Mouse (Mus musculus): Measurements from ENCODE around the gene Ryr3. TPM values are rescaled to one million over a fixed set of nuclear protein-coding genes. Genes with fewer than 3 reads are reported as not detected.

Gene Ryr3
- total RNA-seq, 1 experiment, result 5.4 TPM

GRCm38 (mm10) chr2:113049831-113050230 is 167.1 kb downstream of the Ryr3 start:
- no peak overlapping the region for H3K9ac ChIP-seq (ENCODE audit: insufficient read depth, low read depth, low read length, poor library complexity, severe bottlenecking)
- H3K4me1 ChIP-seq (ENCODE audit: control insufficient read depth in 2 of 2, insufficient read depth in 2 of 2, low read length in 2 of 2, poor library complexity in 1 of 2), result no peaks in the 10 kb centered on the region
- H3K9me3 ChIP-seq (ENCODE audit: control insufficient read depth, insufficient read depth, low read depth, low read length), result no peaks in the 10 kb centered on the region
- H3K36me3 ChIP-seq (ENCODE audit: control insufficient read depth, insufficient read depth, low read length, poor library complexity, severe bottlenecking), result no peaks in the 10 kb centered on the region
- no peak overlapping the region for H3K27ac ChIP-seq (ENCODE audit: insufficient read depth, low read depth, low read length, poor library complexity, severe bottlenecking)
- in situ Hi-C loops (cut with MboI; ENCODE audit: low sequenced_read_pairs in 2 of 2, unreplicated experiment in 2 of 2), result no loop called here
- no peak for DNase-seq (ENCODE audit: low read depth, low spot score)
- TF ChIP-seq ZNF384 (IDR thresholded peaks at IDR 0.05; ENCODE audit: low read depth, low read length) (no peak), CHD2 (IDR thresholded peaks at IDR 0.05; ENCODE audit: low read depth, low read length) (no peak), MAFK (IDR thresholded peaks at IDR 0.05; ENCODE audit: insufficient read depth, low read depth, low read length) (no peak), HCFC1 (IDR thresholded peaks at IDR 0.05; ENCODE audit: borderline replicate concordance, insufficient read depth, low read length) (no peak), ZC3H11A (IDR thresholded peaks at IDR 0.05; ENCODE audit: borderline replicate concordance, low read depth, low read length) (no peak)
- H3K4me3 ChIP-seq (ENCODE audit: insufficient read depth in 1 of 2, low read depth in 1 of 2, low read length in 2 of 2, poor library complexity in 1 of 2, severe bottlenecking in 1 of 2), result no peak overlapping the region

- Histone ChIP-seq H3K4me3 (ENCODE audit: insufficient read depth in 1 of 2, low read depth in 1 of 2, low read length in 2 of 2, poor library complexity in 1 of 2, severe bottlenecking in 1 of 2) (no peak overlapping the region), H3K36me3 (ENCODE audit: control insufficient read depth, insufficient read depth, low read length, poor library complexity, severe bottlenecking) (no peaks in the 10 kb centered on the region), H3K9ac (ENCODE audit: insufficient read depth, low read depth, low read length, poor library complexity, severe bottlenecking) (no peak overlapping the region), H3K27ac (ENCODE audit: insufficient read depth, low read depth, low read length, poor library complexity, severe bottlenecking) (no peak overlapping the region), H3K9me3 (ENCODE audit: control insufficient read depth, insufficient read depth, low read depth, low read length) (no peaks in the 10 kb centered on the region), H3K4me1 (ENCODE audit: control insufficient read depth in 2 of 2, insufficient read depth in 2 of 2, low read length in 2 of 2, poor library complexity in 1 of 2) (no peaks in the 10 kb centered on the region)
- TF ChIP-seq MAFK (IDR thresholded peaks at IDR 0.05; ENCODE audit: insufficient read depth, low read depth, low read length) (no peak), ZC3H11A (IDR thresholded peaks at IDR 0.05; ENCODE audit: borderline replicate concordance, low read depth, low read length) (no peak), HCFC1 (IDR thresholded peaks at IDR 0.05; ENCODE audit: borderline replicate concordance, insufficient read depth, low read length) (no peak), ZNF384 (IDR thresholded peaks at IDR 0.05; ENCODE audit: low read depth, low read length) (no peak)
- in situ Hi-C loops (cut with MboI; ENCODE audit: low sequenced_read_pairs in 2 of 2, unreplicated experiment in 2 of 2), result no loop called here
- DNase-seq (ENCODE audit: low read depth, low spot score), result no peak
Observed at GRCm38 (mm10) chr2:113036550-113036949, 180.3 kb downstream of the Ryr3 start.

GRCm38 (mm10) chr2:113030689-113031088 is 186.2 kb downstream of the Ryr3 start:
- Histone ChIP-seq H3K4me1 (ENCODE audit: control insufficient read depth in 2 of 2, insufficient read depth in 2 of 2, low read length in 2 of 2, poor library complexity in 1 of 2) (no peaks in the 10 kb centered on the region), H3K9me3 (ENCODE audit: control insufficient read depth, insufficient read depth, low read depth, low read length) (no peaks in the 10 kb centered on the region), H3K9ac (ENCODE audit: insufficient read depth, low read depth, low read length, poor library complexity, severe bottlenecking) (no peak overlapping the region), H3K36me3 (ENCODE audit: control insufficient read depth, insufficient read depth, low read length, poor library complexity, severe bottlenecking) (no peaks in the 10 kb centered on the region), H3K4me3 (ENCODE audit: insufficient read depth in 1 of 2, low read depth in 1 of 2, low read length in 2 of 2, poor library complexity in 1 of 2, severe bottlenecking in 1 of 2) (no peak overlapping the region), H3K27ac (ENCODE audit: insufficient read depth, low read depth, low read length, poor library complexity, severe bottlenecking) (no peak overlapping the region)
- in situ Hi-C loops (cut with MboI; ENCODE audit: low sequenced_read_pairs in 2 of 2, unreplicated experiment in 2 of 2), result no loop called here
- no peak for DNase-seq (ENCODE audit: low read depth, low spot score)
- no peak for TF ChIP-seq MAFK (IDR thresholded peaks at IDR 0.05; ENCODE audit: insufficient read depth, low read depth, low read length)
- no peak for TF ChIP-seq ZC3H11A (IDR thresholded peaks at IDR 0.05; ENCODE audit: borderline replicate concordance, low read depth, low read length)

GRCm38 (mm10) chr2:113019896-113020295 is 197.0 kb downstream of the Ryr3 start:
- no peaks in the 10 kb centered on the region for H3K9me3 ChIP-seq (ENCODE audit: control insufficient read depth, insufficient read depth, low read depth, low read length)

GRCm38 (mm10) chr2:113018278-113018677 is 198.6 kb downstream of the Ryr3 start:
- TF ChIP-seq ZC3H11A (IDR thresholded peaks at IDR 0.05; ENCODE audit: borderline replicate concordance, low read depth, low read length), result no peak
- Histone ChIP-seq H3K9me3 (ENCODE audit: control insufficient read depth, insufficient read depth, low read depth, low read length) (no peaks in the 10 kb centered on the region), H3K9ac (ENCODE audit: insufficient read depth, low read depth, low read length, poor library complexity, severe bottlenecking) (no peak overlapping the region), H3K36me3 (ENCODE audit: control insufficient read depth, insufficient read depth, low read length, poor library complexity, severe bottlenecking) (no peaks in the 10 kb centered on the region), H3K4me1 (ENCODE audit: control insufficient read depth in 2 of 2, insufficient read depth in 2 of 2, low read length in 2 of 2, poor library complexity in 1 of 2) (no peaks in the 10 kb centered on the region), H3K27ac (ENCODE audit: insufficient read depth, low read depth, low read length, poor library complexity, severe bottlenecking) (no peak overlapping the region), H3K4me3 (ENCODE audit: insufficient read depth in 1 of 2, low read depth in 1 of 2, low read length in 2 of 2, poor library complexity in 1 of 2, severe bottlenecking in 1 of 2) (no peak overlapping the region)
- no peak for DNase-seq (ENCODE audit: low read depth, low spot score)
- in situ Hi-C loops (cut with MboI; ENCODE audit: low sequenced_read_pairs in 2 of 2, unreplicated experiment in 2 of 2), result no loop called here

More at GRCm38 (mm10) chr2:113019896-113020295, 197.0 kb downstream of the Ryr3 start:
- no peaks in the 10 kb centered on the region for H3K36me3 ChIP-seq (ENCODE audit: control insufficient read depth, insufficient read depth, low read length, poor library complexity, severe bottlenecking)
- no peak for TF ChIP-seq ZC3H11A (IDR thresholded peaks at IDR 0.05; ENCODE audit: borderline replicate concordance, low read depth, low read length)
- no peak for TF ChIP-seq MAFK (IDR thresholded peaks at IDR 0.05; ENCODE audit: insufficient read depth, low read depth, low read length)
- TF ChIP-seq CHD2 (IDR thresholded peaks at IDR 0.05; ENCODE audit: low read depth, low read length), result no peak
- TF ChIP-seq HCFC1 (IDR thresholded peaks at IDR 0.05; ENCODE audit: borderline replicate concordance, insufficient read depth, low read length), result no peak
- TF ChIP-seq ZNF384 (IDR thresholded peaks at IDR 0.05; ENCODE audit: low read depth, low read length), result no peak
- no peak overlapping the region for H3K27ac ChIP-seq (ENCODE audit: insufficient read depth, low read depth, low read length, poor library complexity, severe bottlenecking)
- DNase-seq (ENCODE audit: low read depth, low spot score), result no peak
- H3K4me3 ChIP-seq (ENCODE audit: insufficient read depth in 1 of 2, low read depth in 1 of 2, low read length in 2 of 2, poor library complexity in 1 of 2, severe bottlenecking in 1 of 2), result no peak overlapping the region
- H3K4me1 ChIP-seq (ENCODE audit: control insufficient read depth in 2 of 2, insufficient read depth in 2 of 2, low read length in 2 of 2, poor library complexity in 1 of 2), result no peaks in the 10 kb centered on the region
- H3K9ac ChIP-seq (ENCODE audit: insufficient read depth, low read depth, low read length, poor library complexity, severe bottlenecking), result no peak overlapping the region
- in situ Hi-C loops (cut with MboI; ENCODE audit: low sequenced_read_pairs in 2 of 2, unreplicated experiment in 2 of 2), result no loop called here
